Mouse (Mus musculus) colon, adult 2 months (tissue): ENCODE results near the gene Sult5a1. TPM values are rescaled to one million over a fixed set of nuclear protein-coding genes. Genes with fewer than 3 reads are reported as not detected.

ENCODE experiments used
- polyA plus RNA-seq: library from polyadenylated mRNA; depleted of rRNA; stranded (reverse); fragments of >200 nt; gene quantifications from 2 replicates; pipeline ENCODE4 v1.2.3, GENCODE M21; 2012; rRNA removed

Gene Sult5a1
- polyA plus RNA-seq = 0.56 and 1.5 TPM in 2 replicates

DNA sequence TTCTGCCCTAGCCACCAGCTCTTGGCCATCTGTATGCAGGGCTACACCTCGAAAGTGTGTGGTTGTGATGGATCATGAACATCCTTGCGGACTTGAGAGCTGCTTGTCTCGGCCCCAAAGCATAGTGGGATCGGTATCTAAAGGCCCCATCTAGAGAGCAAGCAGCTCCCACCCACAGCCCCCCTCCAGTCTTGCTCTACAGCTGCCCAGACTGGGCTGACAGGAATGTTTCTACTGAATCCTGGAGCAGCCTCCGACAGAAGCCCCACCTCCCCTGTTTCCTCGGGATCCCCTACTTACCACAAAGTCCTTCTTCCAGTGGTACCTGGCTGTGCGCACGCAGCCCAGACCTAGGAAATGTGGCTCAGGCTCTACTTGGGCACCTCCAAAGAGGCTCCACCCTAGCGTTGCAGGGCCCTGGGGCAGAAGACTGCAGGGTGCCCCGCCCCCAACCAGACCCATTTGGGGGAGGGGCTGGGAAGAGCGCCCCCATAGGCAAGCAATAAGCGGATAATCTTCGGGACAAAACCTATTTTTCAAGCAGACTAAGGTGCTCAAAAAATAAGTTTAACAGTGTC, at the start of gene Sult5a1:
Sult5a1 (minus strand) TSS at position 428 of the 578 bp plus-strand sequence.

DNA sequence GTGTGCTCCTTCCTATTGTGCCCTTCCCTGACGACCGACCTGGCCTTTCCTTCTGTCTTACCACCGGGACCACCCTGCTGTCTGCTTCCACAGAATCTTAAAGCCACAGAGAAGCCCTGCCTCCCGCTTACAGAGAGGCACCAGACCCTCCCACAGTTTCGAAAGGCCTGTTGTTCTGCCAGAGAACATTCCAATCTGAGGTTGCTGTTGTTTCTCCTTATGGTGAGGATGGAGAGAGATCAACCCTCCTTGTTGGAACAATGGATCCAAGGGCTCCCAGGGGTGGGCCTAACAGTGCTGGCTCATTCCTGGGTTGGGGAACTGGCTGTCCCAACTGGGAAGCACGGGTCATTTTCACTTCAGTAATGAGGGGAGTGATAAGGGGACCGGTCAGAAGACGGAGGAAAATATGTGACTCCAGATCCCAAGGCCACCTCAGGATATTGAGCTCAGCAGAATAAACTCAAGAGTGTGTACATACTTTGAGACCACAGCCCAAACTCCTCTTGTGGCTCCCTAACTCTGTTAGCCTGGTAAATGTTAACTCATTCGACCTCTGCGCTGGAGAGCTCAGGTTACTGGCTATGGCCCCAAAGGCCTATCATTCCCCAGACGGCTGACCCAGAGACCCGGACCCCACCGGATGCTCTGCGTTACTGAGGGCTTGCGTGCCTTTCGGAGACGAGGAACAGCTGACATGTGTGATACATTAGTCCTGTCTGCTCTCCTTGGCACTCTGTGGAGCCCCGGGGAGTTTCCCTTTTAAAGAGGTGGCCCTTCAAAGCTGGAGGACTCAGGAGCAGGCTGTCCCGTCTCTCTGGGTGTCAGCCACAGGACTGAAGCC, 27.7 kb upstream of the Sult5a1 start, which contains the start of gene Dpep1:
Dpep1 (plus strand) TSS at position 677 of the 844 bp plus-strand sequence.

DNA sequence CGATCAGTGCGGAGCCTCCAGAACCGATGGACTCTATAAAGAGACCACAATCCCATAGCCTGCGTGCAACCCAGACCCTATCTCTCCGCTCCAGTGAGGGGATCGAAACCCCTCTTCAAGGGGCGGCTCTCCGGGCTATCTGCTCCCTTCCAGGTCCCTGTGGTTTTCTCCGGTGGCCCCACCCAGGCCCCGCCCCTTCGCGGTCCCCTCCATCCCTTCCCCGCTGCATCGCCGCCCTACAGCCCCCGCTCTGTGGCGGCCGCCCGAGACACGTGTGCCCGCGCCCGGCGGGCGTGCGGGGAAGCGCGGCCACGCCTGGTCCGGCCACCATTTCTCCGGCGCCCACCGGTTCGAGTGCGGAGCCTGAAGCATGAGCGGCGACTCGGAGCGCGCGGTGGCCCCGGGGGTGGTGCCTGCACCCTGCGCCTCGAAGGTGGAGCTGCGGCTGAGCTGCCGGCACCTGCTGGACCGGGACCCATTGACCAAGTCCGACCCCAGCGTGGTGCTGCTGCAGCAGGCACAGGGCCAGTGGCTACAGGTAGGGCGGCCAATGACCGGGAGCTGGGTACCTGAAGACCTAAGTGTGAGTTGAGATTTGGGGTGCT, 40.9 kb downstream of the Sult5a1 start, which contains the start of gene Cpne7:
Cpne7 (plus strand) TSS at position 248 of the 605 bp plus-strand sequence.

DNA sequence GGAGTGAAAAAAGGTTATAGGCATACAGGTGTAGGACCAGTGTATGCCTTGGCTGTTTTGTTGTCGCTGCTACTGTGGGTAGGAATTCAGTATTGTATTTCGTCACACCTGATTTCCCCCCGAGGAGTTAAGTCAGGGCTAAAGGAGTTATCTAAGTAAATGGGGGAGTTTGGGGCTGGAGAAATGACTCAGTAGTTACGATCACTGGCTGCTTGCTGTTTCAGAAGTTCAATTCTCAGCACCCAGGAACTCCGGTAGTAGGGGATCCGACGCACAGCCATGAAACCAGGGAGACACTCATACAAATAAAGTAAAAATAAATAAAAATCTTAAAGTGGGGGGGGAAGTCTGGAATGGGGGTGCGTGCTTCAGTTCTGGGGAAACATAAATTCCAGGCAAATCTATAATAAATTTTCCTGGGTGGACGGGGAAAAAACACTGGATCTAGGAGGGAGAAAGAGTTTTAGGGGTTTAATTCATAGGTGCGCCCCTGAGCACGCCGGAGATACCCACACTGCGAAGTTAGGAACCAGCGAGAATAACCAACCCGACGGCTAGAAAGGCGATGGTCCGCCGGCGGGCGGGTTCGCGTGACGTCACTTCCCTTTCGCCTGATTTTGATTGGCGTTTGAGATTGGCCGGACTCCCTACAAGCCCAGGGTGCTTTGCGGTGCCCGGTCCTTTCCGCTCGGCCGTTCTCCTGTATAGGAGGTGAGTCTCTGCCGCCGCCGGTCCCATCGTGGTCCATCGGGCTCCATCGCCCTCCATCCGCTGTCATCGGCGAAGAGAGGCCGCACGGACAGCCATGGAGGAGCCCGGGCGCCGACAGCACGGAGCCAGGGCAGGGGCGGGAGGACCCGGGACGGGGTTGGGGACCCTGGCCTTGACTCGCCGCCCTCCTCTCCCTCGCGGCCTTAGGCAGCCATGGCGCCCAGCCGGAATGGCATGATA, 56.1 kb downstream of the Sult5a1 start, which contains the start of gene Rpl13:
Rpl13 (plus strand) TSS at position 616 of the 951 bp plus-strand sequence.

Other genes starting within 250 kb of the Sult5a1 start
- 88.0 and 120 TPM in 2 replicates for gene Ankrd11, start 116.0 kb downstream of the Sult5a1 start, polyA plus RNA-seq
- gene Spg7, start 95.4 kb downstream of the Sult5a1 start, polyA plus RNA-seq = 184 and 201 TPM in 2 replicates
- 3,653 and 3,715 TPM in 2 replicates for gene Rpl13, start 56.0 kb downstream of the Sult5a1 start, polyA plus RNA-seq
- gene Cpne7, start 40.9 kb downstream of the Sult5a1 start, polyA plus RNA-seq = 0.56 and 0.69 TPM in 2 replicates
- 437 and 476 TPM in 2 replicates for gene Dpep1, start 27.9 kb upstream of the Sult5a1 start, polyA plus RNA-seq
- 195 and 216 TPM in 2 replicates for gene Chmp1a, start 54.4 kb upstream of the Sult5a1 start, polyA plus RNA-seq
- 0.26 and 0.49 TPM in 2 replicates for gene Spata33, start 54.5 kb upstream of the Sult5a1 start, polyA plus RNA-seq
- gene Cdk10, start 66.5 kb upstream of the Sult5a1 start, polyA plus RNA-seq = 48.9 and 49.5 TPM in 2 replicates
- 19.5 and 20.9 TPM in 2 replicates for gene Spata2l, start 77.9 kb upstream of the Sult5a1 start, polyA plus RNA-seq
- 39.4 and 42.7 TPM in 2 replicates for gene Zfp276, start 95.9 kb upstream of the Sult5a1 start, polyA plus RNA-seq
- gene Vps9d1, start 96.0 kb upstream of the Sult5a1 start, polyA plus RNA-seq = 91.9 and 134 TPM in 2 replicates
- 17.9 and 19.3 TPM in 2 replicates for gene Fanca, start 160.3 kb upstream of the Sult5a1 start, polyA plus RNA-seq
- gene Spire2, start 174.4 kb upstream of the Sult5a1 start, polyA plus RNA-seq = 63.4 and 66.8 TPM in 2 replicates
- gene Tcf25, start 215.4 kb upstream of the Sult5a1 start, polyA plus RNA-seq = 141 and 159 TPM in 2 replicates
- 0.02 and 0.03 TPM in 2 replicates for gene Mc1r, start 248.8 kb upstream of the Sult5a1 start, polyA plus RNA-seq